Mouse (Mus musculus) kidney, postnatal 36 days (tissue): ENCODE measurements around the gene Egr2.

Experiments used
- DNase-seq, 2 experiments: peaks; one replicate each; pipeline ENCODE4 v3.0.0; 2021 to 2022; ENCODE audit warnings: mixed read lengths in 2 of 2

Egr2 gene

GRCm38 (mm10) chr10:67535256-67535655 is at the start of gene Egr2:
TSS of gene Egr2 (plus strand) at chr10:67535475.
- peak in 1 of 2 experiments; percentile 30 for DNase-seq

GRCm38 (mm10) chr10:67487496-67487895 is 47.8 kb upstream of the Egr2 start:
- DNase-seq: peak; percentile 40 to 44

- DNase-seq: no peak
These were observed 45.4 kb upstream of the Egr2 start for GRCm38 (mm10) chr10:67489836-67490235.

- DNase-seq: no peak
These were observed 44.6 kb upstream of the Egr2 start for GRCm38 (mm10) chr10:67490632-67491031.

GRCm38 (mm10) chr10:67492161-67492571 is 43.1 kb upstream of the Egr2 start:
- no peak for DNase-seq

- no peak for DNase-seq
These were observed 41.7 kb upstream of the Egr2 start for GRCm38 (mm10) chr10:67493556-67493955.

GRCm38 (mm10) chr10:67497144-67497892 is 38.0 kb upstream of the Egr2 start:
- no peak for DNase-seq

- no peak for DNase-seq
These were observed 37.3 kb upstream of the Egr2 start for GRCm38 (mm10) chr10:67497951-67498350.

- no peak for DNase-seq
These were observed 31.8 kb upstream of the Egr2 start for GRCm38 (mm10) chr10:67503320-67503995.

- no peak for DNase-seq
These were observed 31.2 kb upstream of the Egr2 start for GRCm38 (mm10) chr10:67504046-67504445.

- no peak for DNase-seq
These were observed 30.0 kb upstream of the Egr2 start for GRCm38 (mm10) chr10:67505248-67505647.

GRCm38 (mm10) chr10:67512211-67512610 is 23.1 kb upstream of the Egr2 start:
- DNase-seq: no peak

GRCm38 (mm10) chr10:67512871-67513270 is 22.4 kb upstream of the Egr2 start:
- DNase-seq: no peak

GRCm38 (mm10) chr10:67518733-67519132 is 16.5 kb upstream of the Egr2 start:
- DNase-seq: no peak

- DNase-seq: no peak
These were observed 11.1 kb upstream of the Egr2 start for GRCm38 (mm10) chr10:67524130-67524529.

GRCm38 (mm10) chr10:67524694-67525093 is 10.6 kb upstream of the Egr2 start:
- no peak for DNase-seq

- no peak for DNase-seq
These were observed 8.8 kb upstream of the Egr2 start for GRCm38 (mm10) chr10:67526435-67526834.

GRCm38 (mm10) chr10:67529769-67530168 is 5.5 kb upstream of the Egr2 start:
- DNase-seq: no peak

GRCm38 (mm10) chr10:67535972-67536371 is 697 bp downstream of the Egr2 start:
- DNase-seq: peak; percentile 77 to 86

- peak in 1 of 2 experiments; percentile 48 for DNase-seq
These were observed 1.4 kb downstream of the Egr2 start for GRCm38 (mm10) chr10:67536621-67537141.

GRCm38 (mm10) chr10:67537151-67537994 is 2.1 kb downstream of the Egr2 start:
- DNase-seq: peak; percentile 94

GRCm38 (mm10) chr10:67538106-67538505 is 2.8 kb downstream of the Egr2 start:
- DNase-seq: no peak
